Mouse (Mus musculus) v-Abl transformed pro-B cells (cell line): ENCODE measurements around the gene Dach1.

Experiments
- in situ Hi-C, 2 experiments: fragments of 400-800 bp; cut with MboI; formaldehyde crosslinking; loops; one replicate each; pipeline ENCODE4 v1.15.1; 2025; ENCODE audit not compliant: unreplicated experiment in 2 of 2

Dach1 gene

DNA sequence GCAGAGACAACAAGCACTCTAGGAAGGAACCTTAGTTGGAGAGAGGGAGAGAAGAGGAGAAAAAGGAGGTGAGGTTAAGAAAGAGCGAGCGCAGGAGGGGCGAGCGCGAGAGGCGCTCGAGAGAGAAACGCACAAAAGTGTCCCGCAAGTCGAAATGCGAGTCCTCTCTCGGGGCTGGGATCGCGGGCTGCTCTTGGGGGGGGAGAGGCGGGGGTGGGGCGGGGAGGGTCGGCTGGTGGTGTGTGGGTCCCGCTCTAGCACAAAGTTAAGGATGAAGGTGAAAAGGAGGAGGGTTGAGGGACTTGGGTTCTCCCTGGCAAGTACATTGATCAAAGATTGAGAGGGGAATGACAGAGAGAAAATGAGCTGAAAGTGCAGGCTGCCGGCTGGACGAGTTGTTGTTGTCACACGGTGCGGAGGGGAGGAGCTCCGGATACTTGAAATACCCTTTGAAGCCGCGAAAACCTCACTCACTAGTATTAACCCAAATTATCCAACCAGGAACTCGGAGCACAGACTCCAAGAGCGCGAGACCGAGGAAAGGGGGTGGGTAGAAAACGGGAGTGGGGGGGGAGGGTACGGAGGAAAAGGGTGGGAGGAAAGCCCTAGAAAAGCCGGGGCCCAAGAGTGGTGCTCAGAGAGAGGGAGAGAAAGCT lies at the start of gene Dach1:
TSS of gene Dach1 (minus strand) at position 345 of the 656 bp plus-strand sequence.
- in situ Hi-C loops, result no loop called here

DNA sequence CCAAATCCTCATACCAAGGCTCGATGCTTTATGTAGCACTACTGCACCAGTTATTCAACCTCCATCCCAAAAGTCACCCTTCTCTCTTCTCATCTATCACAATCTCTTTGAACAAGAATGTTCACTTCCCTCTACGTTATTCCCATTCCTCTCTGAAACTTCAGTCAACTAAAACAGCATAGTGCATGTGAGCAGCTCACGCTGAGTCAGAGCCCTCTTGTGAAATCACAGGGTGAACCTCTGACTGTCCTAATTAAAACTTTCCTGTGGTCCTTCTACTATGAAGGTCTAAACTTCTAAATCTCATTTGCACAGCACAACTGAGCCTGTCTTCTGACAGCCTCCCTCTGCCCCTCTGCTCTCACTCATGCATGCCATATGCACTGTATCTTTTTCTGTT lies 30.5 kb upstream of the Dach1 start:
- in situ Hi-C loops, result no loop called here

DNA sequence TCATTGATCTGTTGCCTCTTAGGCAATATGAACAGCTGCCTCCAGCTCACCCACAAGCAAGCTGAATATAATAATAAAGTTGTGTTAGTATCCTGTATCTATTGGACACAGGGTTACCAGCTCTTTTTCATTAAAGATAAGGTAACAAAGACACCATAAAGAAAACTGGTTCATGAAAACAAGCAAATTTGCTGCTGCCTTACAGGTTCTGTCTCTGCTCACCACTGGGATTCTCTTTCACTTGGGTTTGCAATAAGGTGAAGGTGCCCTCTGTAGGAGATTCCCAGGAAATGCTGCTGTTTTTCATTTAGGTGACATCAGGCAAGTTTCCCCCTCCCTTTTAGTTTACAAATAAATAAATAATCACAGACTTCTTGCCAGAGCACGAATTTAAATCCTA lies 12.0 kb upstream of the Dach1 start:
- in situ Hi-C loops, result no loop called here

DNA sequence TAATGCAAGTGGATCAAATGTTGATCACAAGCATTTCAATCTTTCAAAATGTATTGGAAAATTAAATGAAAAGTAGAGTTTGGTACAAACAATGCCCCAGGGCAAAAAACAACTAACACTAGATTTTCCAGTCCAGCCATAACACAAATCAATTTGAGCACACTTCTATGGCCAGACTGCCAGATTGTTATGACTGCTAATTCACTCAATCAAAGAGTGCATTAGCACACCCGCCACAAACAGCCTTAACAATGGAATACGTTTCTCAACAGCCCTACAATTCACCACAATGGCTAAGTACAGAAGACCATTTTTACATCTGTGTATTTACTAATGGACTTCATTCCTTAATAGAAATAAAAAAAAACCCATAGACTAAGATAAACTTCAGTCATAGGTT lies 4.3 kb upstream of the Dach1 start:
- in situ Hi-C loops, result no loop called here

DNA sequence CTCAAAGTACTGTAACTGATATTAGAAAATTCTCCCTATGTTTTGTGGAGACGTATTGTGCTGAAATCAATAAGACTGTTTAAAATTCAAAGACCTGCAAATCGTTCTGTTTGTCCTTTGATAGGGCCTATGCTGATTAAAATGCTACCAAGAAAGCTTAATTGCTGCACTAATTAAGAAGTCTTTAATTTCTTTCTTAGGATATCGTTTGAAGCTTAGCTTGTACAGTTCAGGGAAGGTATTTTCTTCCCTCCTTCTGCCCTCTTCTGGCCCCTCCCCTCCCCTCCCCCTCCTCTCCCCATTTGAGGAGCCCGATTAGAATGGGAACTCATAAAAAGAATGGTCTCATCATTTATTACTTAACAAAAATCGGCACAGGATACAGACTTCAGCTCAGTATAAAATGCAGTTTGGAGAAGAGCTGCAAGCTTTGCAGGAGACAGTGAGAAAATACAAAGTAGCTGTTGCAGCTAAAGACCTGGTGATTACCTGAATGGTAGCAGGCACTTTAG lies 2.9 kb upstream of the Dach1 start:
- in situ Hi-C loops, result no loop called here

DNA sequence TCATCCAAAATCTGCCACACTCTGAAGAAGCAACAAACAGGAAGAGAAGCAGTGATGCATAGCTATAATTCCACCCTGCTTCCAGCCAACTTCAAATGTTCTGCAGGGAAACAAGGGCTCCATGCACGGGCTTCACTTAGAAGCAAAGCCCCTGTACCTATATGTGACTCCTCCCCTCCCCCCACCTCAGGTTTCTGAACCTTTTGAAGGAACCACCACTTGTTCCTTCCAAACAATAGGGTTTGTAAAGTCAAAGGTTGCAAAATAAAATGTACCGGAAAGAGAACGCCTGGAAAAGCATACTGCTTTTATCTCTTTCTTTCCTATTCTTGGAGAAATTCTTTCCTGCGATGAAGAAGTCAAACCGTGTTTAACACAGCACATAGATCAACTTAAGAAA lies 2.3 kb upstream of the Dach1 start:
- in situ Hi-C loops, result no loop called here

DNA sequence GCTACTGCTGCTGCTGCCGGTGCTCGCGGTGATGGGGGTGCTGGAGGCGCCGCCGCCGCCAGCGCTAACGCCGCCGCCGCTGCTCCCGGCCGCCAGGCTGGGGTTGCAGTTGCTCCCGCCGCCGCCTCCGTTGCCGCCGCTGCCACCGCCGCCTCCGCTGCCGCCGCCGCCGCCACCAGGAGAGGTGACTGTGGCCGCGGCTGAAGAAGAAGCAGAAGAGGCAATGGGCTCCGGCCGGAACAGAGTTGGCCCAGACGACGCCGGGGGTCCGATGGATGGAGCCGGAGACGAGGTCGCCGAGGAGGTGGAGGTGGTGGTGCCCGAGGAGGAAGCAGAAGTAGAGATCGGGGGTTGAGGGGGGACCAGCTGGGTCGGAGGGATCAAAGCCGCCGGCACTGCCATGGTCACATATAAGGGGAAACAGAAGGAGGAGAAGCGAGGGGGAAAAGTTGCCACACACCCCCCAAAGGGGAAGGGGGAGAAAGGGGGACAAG lies 610 bp downstream of the Dach1 start:
- in situ Hi-C loops, result no loop called here

DNA sequence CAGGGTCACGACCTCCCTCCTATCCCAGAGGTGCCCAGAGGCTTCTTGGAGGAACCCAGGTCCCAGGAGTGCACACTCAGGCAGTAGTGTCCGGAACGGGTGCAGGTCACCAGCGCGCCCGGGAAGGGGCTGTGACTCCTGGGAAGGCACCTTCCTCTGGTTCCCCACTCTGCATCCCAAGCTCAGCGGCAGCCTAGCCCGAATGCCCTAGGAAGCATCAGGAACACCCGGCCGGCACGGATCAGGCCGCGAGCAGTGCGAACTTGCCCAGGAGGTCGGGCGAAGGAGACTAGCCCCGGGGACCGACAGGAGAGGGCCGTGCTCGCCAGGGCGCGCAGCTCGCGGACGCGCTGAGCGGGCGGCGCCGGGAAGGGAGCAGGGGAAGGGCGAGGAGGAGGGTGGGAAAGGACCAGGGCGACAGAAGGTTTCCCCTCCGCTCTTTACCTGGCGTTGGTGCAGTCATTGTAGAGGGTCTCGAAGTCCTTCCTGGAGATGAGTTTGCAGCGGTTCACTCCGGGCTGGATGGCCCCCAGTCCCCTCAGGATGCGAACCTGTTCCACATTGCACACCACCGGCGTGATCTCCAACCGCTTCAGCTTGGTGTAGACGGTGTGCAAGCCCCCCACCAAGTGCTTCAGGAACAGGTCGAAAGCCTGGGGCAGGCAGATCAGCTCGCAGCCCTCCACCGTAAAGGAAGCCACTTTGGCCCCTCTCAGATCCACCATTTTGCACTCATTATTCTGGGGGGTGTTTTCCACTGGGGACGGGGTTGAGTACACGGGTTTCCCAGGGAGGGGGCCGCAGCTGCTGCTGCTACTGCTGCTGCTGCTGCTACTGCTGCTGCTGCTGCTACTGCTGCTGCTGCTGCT lies 1.3 kb downstream of the Dach1 start:
- in situ Hi-C loops, result no loop called here

DNA sequence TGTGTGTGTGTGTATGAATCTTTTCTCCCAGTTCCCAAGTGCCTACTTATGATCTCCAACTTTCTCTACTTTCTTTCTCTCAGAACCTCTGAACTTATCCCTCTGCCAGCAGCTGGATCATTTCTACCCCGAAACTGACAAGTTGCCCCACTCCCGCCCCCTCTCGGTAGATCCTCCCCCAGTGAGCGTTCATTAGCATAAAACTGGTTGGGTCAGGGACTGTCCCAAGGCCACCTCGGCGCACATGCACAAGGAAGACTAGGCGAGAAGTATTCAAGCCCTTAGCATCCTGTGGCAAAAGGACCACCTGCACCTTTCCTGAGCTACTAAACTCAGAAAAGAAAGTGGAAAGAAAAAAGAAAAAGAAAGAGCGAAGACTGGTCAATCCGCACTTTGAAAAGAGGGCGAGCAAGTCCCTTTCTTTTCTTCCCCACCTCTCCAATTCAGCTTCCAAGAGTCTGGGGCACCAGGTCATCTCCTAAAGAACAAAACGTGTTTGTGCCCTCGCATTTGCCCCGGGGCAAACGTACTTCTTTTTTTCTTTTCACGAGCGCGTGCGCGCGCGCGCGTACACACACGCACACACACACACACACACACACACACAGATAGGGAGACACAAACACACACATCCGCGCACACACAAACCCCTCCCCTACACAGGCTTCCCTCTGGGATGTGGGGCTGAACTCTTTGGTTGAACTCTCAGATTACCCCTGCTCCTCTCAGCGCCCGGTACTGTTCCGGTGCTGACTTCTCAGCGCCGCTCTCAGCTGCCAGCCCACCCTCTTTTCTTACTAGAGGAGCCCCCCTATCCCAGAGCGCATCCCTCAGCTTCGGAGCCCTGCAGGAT lies 2.2 kb downstream of the Dach1 start:
- in situ Hi-C loops, result no loop called here

DNA sequence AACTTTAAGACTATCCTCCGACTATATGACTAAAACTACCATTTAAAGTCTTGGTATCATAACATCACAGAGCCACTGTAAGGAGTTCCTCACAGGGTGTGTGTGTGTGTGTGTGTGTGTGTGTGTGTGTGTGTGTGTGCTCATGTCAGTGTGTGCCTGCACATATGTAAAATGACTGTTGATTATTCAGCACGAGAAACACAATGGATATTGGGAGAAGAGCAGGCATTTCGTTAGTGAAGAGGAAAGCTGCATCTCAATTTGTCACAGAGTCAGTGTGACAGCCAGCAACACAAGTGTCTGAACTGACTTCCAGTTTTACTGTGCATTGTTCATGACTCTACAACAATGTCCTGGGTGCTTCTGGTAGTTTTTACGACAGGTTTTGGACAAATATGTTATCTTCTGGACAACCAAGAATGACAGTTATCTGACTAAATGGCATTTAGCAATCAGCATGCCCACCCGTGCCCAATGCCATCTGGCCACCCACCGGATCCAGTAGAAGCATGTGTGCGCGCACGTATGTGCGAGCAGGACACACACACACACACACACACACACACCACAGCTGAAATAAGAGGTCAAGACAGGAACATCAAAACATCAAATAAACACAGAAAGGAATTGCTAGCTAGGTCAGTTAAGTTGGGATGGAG lies 3.1 kb downstream of the Dach1 start:
- in situ Hi-C loops, result no loop called here

DNA sequence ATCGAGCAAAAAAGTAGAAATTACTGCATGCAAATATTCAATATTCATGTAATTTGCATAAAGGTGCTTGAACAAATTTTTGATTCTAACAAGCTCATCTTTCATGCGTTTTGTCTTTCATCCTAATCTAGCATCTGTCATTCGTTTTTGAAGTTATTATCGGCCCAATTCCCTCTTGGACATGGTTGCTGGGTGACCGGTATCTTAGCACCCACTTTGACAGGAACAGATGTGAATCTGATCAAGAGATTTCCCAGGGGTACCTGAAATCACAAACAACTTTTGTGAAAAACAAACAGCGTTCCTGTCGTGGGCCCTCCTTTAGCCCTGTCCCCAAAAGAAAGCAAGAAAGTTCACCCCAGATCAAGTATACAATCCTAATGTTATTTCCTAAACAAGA lies 12.8 kb downstream of the Dach1 start:
- in situ Hi-C loops, result no loop called here

DNA sequence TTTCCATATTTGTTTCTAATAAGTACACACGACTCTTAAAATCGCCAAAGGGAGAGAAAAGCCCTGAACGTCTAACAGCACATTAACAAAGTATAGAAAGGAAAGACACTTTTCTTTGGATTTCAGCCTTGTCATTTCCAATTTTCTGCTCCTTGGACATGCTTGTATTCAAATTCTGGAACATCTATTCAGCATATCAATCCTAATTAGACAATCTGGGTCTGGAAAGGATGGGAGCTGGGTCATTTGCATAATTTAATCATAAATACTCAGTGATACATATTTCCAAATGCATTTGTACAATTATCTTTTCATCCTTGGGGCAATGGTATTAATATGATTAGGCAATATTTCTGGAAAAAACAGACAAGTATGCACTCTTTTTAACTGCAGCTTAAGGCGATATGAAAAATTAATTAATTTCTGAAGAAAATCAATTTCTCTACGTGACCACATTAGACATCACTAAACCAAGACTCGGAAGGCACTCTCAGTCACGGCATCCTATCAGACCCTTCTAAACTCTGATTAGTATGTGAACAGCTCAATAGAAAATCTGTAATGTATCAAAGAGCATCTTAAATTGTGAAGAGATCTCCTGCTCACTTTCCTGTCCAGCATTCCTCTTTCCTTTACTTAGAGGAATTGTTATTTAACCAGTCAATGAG lies 13.7 kb downstream of the Dach1 start:
- in situ Hi-C loops, result no loop called here

DNA sequence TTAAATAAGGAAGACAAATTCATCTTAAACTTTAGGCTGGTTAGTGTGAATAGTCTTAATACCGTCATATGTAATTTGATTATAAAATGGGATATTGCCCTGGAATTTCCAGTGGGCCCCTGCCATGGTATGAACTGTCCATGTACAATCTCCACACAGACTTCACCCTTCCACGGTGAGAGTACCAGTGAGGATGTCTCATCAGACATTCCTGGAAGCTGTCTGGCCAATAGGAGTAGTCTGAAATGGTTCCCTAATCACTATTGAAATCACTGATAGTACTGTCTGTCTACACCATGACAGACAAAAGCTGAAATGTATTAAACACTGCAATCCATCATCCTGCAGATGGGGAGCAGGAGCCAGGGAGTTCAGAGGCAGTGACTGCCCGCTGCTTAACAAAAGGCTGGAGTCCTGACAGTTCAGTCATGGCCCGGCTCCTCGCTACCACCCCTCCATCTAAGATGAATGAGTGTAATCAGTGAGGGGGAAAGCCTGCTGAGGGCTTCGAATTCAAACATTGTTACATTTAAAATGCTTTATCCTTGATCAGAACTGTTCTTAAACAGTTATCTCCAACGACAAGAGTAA lies 14.6 kb downstream of the Dach1 start:
- in situ Hi-C loops, result no loop called here

DNA sequence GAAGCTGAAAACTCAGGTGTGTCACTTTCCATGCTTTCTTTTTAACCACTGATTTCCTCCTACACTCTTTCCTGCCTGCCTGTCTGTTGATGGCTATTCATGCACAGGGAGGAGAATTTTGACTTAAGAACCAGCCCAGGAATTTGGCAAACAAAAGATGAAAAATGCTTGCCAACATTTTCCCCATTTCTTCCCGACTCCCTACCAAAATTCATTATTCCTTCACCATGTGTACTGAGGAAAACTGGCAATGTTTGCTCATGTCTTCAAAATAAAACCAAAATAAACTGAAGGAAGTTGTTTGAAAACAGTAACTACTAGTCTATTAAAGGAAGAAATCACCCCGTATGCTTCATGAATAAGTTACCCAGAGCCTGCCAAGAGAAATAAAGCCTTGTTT lies 27.8 kb downstream of the Dach1 start:
- in situ Hi-C loops, result no loop called here

DNA sequence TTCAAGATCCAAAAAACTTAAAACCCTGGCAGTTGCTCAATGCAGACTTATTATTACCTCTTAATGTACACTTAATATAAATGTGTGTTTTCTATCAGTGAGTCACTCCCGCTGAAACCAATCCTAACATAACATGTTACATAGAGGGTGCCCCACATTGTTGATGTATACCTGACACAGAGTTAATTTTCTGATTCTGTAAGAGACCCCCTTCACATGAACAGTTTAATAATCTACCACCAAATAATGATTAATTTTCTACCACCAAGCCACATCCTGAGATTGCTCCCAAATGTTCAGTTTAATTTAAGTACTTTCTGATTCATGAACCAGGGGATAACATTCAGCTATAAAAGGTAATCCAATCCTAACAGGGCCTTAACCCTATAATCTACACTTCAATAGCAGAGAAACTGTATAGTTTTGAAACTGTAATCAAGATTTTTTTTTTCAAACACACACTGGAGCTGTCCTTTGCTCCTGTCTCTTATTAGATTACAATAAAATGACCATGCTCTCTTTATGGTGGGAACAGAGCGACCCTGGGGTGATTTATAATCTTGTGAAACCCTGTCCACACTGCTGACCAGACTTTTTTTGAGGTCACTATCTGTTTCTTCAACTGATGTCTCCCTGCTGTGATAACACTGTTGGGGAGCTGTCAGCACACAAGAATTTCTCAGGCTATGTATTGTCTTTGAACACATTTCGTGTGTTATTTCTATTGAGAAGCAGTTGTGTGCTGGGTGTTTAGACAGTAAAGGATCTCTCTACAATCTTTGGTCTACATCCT lies 30.5 kb downstream of the Dach1 start:
- in situ Hi-C loops, result no loop called here

DNA sequence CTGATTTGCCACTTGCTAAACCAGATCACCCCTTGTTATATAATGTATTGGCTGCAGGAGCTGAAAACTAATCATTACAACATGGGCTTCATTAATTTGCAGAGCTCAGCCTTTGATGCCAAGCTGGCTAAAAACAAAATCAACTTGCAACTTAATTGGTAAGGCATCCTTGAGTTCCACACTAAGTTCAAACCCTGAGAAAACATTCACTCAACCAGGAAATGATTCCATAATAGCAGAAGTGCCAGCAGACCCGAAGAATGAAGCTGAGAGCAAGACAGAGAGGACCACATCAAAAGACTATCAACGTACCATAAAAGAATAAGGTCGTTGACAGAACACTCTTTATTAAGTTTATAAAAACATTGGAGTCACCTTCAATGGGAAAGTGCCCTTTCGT lies 35.0 kb downstream of the Dach1 start:
- in situ Hi-C loops, result no loop called here

DNA sequence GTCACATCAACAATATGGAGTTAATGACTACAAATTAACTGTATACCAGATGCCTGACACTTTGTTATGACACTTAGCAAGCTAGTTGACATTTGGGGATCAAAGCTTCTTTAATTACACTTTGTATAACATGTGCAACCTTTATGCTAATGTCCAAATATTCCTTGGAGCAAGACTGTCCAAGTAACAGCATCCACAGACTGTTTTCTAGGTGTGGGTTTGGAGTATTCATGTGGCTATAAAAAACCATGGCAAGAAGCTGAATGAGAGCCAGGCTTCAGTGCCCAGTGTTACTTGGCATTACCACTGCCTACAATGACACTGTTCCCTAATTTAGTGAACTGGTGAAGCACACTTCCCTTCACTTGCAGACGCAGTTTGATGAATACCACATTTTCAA lies 46.5 kb downstream of the Dach1 start:
- in situ Hi-C loops, result no loop called here

DNA sequence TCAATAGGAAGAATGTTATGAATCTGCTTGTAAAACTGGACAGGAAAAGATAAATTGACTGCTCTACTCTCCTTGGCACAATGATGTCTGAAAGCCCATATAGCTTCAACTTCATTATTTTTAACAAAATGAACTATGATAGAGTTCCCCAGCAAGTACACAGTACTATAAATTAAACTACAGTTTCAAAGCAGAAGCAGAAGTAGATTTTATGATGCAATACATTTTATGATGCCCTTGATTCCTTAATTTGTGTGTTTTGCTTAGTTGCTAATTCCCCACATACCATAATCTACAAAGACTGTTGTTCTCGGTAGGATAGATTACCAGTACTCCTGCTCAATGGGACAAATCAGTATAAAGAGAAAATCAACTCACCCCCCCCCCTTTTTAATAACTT lies 52.9 kb downstream of the Dach1 start:
- in situ Hi-C loops, result no loop called here

DNA sequence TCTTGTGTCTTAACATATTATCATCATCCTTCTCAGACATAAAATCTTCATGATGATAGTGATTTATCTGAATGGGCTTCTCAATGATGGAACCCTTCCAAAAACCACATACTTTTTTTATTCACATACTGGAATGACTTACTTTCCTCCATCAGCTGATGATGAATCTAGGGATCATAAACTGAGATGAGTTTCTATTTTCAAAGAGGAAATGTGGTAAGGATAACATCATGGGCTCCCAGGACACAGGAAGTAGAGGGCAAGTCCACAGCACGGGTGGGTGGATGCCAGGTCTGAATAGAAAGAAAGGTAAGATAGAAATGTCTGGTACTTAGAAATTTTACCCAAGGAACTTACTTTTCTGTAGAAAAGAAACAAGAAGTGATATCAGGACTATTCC lies 56.5 kb downstream of the Dach1 start:
- in situ Hi-C loops, result no loop called here
